Mouse (Mus musculus) stomach, embryonic 16.5 days (tissue): ENCODE results near the gene Rpl26. TPM values are rescaled to one million over a fixed set of nuclear protein-coding genes. Genes with fewer than 3 reads are reported as not detected.
"Not testable (repeated sequence)": the region's sequence is repeated elsewhere in the genome, so short reads cannot be mapped to it uniquely, and the experiment has no call there.

Experiments
- ATAC-seq: fragments of 200-750 bp; cut with Nextera tagmentation; 2 replicates; pipeline ENCODE4 v1.8.0; 2017; ENCODE audit warnings: moderate number of reproducible peaks, moderate TSS enrichment; ENCODE audit not compliant: insufficient read depth, low FRiP score
- H3K27ac ChIP-seq: fragments of 300-500 bp; sonication (generic); 2 replicates; pipeline ENCODE4 v1.5.1; 2014; ENCODE audit warnings: low read length
- H3K27me3 ChIP-seq: fragments of 300-500 bp; sonication (generic); 2 replicates; pipeline ENCODE4 v1.6.1; 2014; ENCODE audit warnings: low read length, control low read depth, mixed read lengths; ENCODE audit not compliant: control insufficient read depth, insufficient read depth
- H3K36me3 ChIP-seq: fragments of 300-500 bp; sonication (generic); 2 replicates; pipeline ENCODE4 v1.6.1; 2014; ENCODE audit warnings: low read length; ENCODE audit not compliant: control insufficient read depth, insufficient read depth
- H3K4me1 ChIP-seq: fragments of 300-500 bp; sonication (generic); 2 replicates; pipeline ENCODE4 v1.6.1; 2014; ENCODE audit warnings: low read length, control low read depth, mixed read lengths; ENCODE audit not compliant: control insufficient read depth, insufficient read depth
- H3K4me2 ChIP-seq: fragments of 300-500 bp; sonication (generic); 2 replicates; pipeline ENCODE4 v1.6.1; 2014; ENCODE audit warnings: low read depth, low read length, mixed read lengths
- H3K4me3 ChIP-seq: fragments of 300-500 bp; sonication (generic); replicated peaks from 2 replicates; pipeline ENCODE4 v1.5.1; 2014; ENCODE audit warnings: mild to moderate bottlenecking, low read length
- H3K9ac ChIP-seq: fragments of 300-500 bp; sonication (generic); 2 replicates; pipeline ENCODE4 v1.6.1; 2014; ENCODE audit warnings: low read length
- H3K9me3 ChIP-seq: fragments of 300-500 bp; sonication (generic); replicated peaks from 2 replicates; pipeline ENCODE4 v1.6.1; 2016; ENCODE audit warnings: low read length, control low read depth; ENCODE audit not compliant: control insufficient read depth
- WGBS: fragments of 180-500 bp; shearing (Covaris S2); extraction: QIAGEN DNeasy Blood & Tissue Kit; methylation state at CpG from one replicate; pipeline ENCODE4 v1.1.7; 2014; 5-methylcytosine and 5-hydroxymethylcytosine counted together
- polyA plus RNA-seq: library from polyadenylated mRNA; unstranded; fragments of >200 nt; fragmentation: Nextera tagmentation; extraction: Ambion mirVana; gene quantifications from 2 replicates; pipeline ENCODE4 v1.2.1, GENCODE M21; 2015

The Rpl26 gene
- polyA plus RNA-seq, 1 experiment from 2014 or later, result 932 TPM

DNA sequence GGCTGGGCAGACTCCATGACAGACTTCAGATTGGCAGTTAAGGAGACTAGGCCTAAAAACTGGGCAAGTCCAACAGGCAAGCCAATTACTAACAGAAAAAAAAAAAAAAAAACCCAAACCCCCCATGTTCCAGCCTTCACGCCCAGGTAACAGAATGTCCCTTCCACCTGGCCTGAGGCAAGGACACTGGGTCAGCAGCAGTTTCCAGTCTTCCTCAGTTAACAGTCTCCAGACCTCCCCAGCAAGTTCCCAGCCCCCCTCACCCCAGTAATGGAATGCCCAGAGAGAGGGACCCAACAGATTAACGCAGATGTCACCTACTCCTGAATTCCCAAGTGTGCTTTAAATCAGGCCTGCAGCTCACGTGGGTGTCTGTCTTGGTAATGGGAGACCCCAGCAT lies 21.8 kb downstream of the Rpl26 start:
- no peak for ATAC-seq
- Histone ChIP-seq H3K27me3 (no peaks in the 10 kb centered on the region), H3K9ac (no peak overlapping the region), H3K9me3 (no peaks in the 10 kb centered on the region), H3K36me3 (no peaks in the 10 kb centered on the region), H3K4me3 (no peak overlapping the region), H3K4me2 (no peak overlapping the region), H3K4me1 (no peaks in the 10 kb centered on the region), H3K27ac (no peak overlapping the region)
- WGBS, result 63% methylated on average over 3 of the region's 3 CpGs

DNA sequence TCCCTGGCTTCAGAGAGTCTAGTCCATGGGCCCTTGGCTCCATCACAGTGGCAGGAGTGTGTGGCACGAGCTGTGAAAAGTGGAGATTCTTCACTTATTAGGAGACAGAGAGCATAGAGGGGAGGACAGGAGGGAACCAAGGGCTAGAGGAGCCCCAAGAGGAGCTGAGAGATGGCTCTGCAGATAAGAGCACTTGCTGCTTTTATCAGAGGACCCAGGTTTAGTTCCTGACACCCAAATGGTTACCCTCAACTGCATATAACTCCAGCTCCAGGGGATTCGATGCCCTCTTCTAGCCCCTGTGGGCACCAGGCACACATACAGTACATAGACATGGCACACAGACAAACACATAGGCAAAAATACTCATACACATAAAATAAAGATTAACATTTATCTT lies 23.4 kb downstream of the Rpl26 start:
- H3K9ac ChIP-seq, result no peak overlapping the region
- H3K4me3 ChIP-seq, result no peak overlapping the region
- H3K36me3 ChIP-seq, result no peaks in the 10 kb centered on the region
- no peaks in the 10 kb centered on the region; the same call in 1 of the 2 replicates for H3K4me1 ChIP-seq
- no peaks in the 10 kb centered on the region for H3K27me3 ChIP-seq
- H3K9me3 ChIP-seq, result no peaks in the 10 kb centered on the region
- no peak overlapping the region for H3K4me2 ChIP-seq
- no peak overlapping the region for H3K27ac ChIP-seq
- ATAC-seq, result no peak
- WGBS, result 96% methylated on average over 2 of the region's 2 CpGs

DNA sequence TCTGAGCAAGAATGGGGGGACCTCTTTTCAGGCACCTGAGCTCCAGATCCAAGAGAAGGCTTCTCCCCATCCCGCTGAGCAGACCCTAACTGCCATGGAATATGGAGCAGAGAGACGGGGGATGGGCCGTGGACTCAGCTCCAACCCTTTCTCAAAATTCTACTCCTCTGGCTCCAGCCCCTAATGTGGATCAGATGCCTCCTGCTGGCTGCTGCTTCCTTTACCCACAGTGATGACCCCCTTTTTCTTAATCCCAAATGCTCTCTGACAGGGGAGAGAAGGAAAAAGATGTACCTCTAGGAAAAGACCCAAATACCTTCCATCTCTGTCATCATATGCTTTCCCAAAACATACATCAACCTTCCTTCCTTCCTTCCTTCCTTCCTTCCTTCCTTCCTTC lies 25.6 kb downstream of the Rpl26 start, which contains the start of gene Odf4:
Odf4 (minus strand) TSS at position 101 of the 400 bp plus-strand sequence.
- H3K27me3 ChIP-seq, result no peaks in the 10 kb centered on the region

DNA sequence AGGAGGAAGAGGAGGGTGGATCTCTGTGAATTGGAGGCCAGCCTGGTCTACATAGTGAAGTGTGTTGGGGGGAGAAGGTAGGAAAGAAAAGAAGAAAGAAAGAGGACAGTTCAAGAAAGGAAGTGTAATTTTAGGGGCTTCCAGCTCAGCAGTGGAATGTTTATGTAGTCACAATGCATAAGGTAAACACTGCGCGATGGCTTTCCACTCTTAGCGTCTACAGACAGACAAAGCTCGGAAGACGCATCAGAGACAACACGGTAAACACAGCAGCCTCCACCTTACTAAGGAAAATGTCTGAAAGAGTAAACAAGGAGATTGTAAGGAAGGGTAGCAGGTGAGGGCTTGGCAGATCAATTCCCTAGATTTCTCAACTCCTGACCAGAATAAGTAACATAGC lies 28.6 kb downstream of the Rpl26 start:
- no peak overlapping the region for H3K4me2 ChIP-seq
- no peaks in the 10 kb centered on the region for H3K27me3 ChIP-seq
- H3K9ac ChIP-seq, result no peak overlapping the region
- no peaks in the 10 kb centered on the region for H3K9me3 ChIP-seq
- H3K4me1 ChIP-seq, result peaks cover 7% of the 10 kb centered on the region; the same call in 1 of the 2 replicates
- H3K36me3 ChIP-seq, result no peaks in the 10 kb centered on the region
- H3K27ac ChIP-seq, result no peak overlapping the region
- 11% methylated on average over 6 of the region's 6 CpGs for WGBS
- no peak overlapping the region for H3K4me3 ChIP-seq
- ATAC-seq, result no peak

More for the DNA sequence above, 25.6 kb downstream of the Rpl26 start, which contains the start of gene Odf4:
- peaks cover 3% of the 10 kb centered on the region; the same call in 1 of the 2 replicates for H3K4me1 ChIP-seq
- H3K4me3 ChIP-seq, result no peak within 1 kb of the TSS
- no peaks in the 10 kb centered on the region for H3K9me3 ChIP-seq
- no peak within 1 kb of the TSS for H3K9ac ChIP-seq
- no peak for ATAC-seq
- no peak within 1 kb of the TSS for H3K27ac ChIP-seq
- H3K4me2 ChIP-seq, result no peak within 1 kb of the TSS
- 82% methylated on average over 3 of the region's 3 CpGs for WGBS
- no peaks in the 10 kb centered on the region for H3K36me3 ChIP-seq

DNA sequence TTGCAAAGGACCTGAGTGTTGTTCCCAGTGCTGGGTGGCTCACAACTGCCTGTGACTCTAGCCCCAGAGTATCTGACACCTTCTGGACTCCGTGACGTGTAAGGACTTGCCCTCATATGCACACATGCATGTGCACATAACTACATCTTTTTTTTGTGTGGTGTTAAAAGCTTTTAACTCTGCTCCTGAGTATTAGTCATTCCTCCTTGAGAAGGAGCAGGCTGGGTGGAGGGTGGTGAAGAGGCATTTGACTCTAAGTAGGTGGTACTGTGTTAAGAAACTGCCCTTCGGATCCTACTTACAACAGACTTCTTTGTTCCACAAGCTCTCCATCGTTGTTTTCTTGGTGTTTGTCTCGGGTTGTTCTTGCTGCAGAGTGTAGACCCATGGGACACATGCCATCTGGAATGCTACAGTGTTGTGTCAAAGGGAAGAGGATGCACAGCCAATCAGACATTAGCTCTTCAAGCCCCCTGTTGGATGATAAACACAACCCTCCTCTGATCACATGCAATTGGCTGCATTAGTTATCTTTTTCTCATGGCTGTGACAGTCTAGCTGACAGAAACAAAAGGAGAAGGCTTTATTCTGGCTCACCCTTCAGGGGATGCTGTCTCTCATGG lies 32.6 kb downstream of the Rpl26 start:
- H3K27me3 ChIP-seq, result no peaks in the 10 kb centered on the region
- H3K4me2 ChIP-seq, result no peak overlapping the region
- 60% methylated on average over 5 of the region's 5 CpGs for WGBS
- H3K4me1 ChIP-seq, result peaks cover 7% of the 10 kb centered on the region; the same call in 1 of the 2 replicates
- no peak overlapping the region for H3K27ac ChIP-seq
- no peak overlapping the region for H3K4me3 ChIP-seq
- no peaks in the 10 kb centered on the region for H3K36me3 ChIP-seq
- no peaks in the 10 kb centered on the region for H3K9me3 ChIP-seq
- no peak overlapping the region for H3K9ac ChIP-seq
- ATAC-seq, result no peak

DNA sequence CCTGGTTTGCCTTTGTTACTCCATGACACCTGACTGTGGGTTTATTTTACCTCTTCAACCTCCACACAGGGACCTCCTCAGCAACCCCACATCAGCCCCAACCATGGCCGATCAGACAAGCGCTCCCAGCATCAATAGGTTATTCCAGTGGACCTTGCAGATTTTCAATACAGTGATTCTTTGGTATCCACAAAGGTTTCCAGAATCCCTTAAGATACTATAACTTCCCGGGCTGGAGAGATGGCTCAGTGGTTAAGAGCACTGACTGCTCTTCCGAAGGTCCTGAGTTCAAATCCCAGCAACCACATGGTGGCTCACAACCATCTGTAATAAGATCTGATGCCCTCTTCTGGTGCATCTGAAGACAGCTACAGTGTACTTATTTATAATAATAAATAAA lies 35.6 kb downstream of the Rpl26 start:
- not testable (repeated sequence) for H3K4me2 ChIP-seq, H3K4me3 ChIP-seq, H3K36me3 ChIP-seq, ATAC-seq, H3K27me3 ChIP-seq, H3K9ac ChIP-seq, H3K4me1 ChIP-seq, H3K27ac ChIP-seq, H3K9me3 ChIP-seq
- 90% methylated on average over 4 of the region's 4 CpGs for WGBS

DNA sequence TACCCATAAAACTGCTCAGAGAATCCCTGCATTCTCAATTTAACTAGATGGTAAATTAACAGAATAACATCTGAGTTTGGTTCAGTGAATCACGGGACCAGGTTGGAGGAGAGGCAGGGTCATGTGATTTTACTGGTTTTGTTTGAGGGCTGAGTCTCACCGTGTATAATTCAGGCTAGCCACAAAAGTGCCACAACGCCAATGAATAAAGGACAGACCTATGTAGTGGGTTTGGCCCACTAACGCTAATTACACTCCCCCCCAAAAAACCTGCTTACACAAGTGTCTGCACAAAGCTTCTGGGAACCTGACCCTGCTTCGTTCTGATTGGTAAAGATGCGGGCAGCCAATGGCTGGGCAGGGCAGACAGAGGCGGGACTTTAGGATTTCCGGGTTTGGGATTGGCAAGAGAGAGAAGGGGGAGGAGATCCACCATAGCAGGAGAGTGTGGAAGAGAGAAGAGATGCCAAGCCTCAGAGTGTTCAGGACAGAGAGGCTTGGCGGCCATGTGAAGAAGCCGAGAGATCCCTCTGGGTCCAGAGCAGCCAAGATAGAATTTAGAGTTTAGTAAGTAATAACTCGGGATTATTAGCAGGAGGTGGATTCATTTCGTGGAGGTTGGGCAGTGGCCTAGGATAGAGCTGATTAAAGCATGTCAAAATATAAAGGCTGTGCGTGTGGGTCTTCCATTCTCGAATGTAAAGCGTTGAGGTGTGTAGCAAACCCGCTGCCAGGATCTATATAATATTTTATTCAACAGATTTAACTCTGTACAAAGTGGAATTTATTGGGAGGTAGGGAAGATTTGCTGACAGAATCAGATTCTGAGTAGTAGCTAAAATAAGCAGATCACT lies 38.3 kb downstream of the Rpl26 start:
- peaks cover 5% of the 10 kb centered on the region; the same call in 1 of the 2 replicates for H3K4me1 ChIP-seq
- H3K9ac ChIP-seq, result peak overlapping the region; percentile 71
- peak overlapping the region; percentile 67 for H3K4me2 ChIP-seq
- 2% methylated on average over 16 of the region's 16 CpGs for WGBS
- peak overlapping the region; percentile 58 for H3K4me3 ChIP-seq
- H3K27me3 ChIP-seq, result no peaks in the 10 kb centered on the region
- no peaks in the 10 kb centered on the region for H3K9me3 ChIP-seq
- peak; percentile 98 for ATAC-seq
- H3K27ac ChIP-seq, result peak overlapping the region; percentile 71; the same call in 1 of the 2 replicates
- no peaks in the 10 kb centered on the region for H3K36me3 ChIP-seq

DNA sequence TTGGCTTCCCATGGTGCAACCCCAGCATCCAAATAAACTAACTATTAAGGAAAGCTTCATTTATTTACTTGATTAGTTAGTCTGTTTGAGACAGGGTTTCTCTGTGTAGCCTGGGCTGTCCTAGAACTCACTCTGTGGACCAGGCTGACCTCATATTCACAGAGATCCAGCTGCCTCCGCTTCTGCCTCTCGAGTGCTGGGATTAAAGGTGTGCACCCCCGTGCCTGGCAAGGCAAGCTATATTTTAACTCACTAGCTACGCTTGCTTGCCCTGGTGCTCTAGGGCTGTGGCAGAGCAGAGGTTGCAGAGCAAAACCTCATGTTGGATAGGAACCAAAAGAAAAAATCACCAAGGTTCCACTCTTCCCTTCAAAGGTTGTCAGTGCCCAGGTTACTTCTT lies 39.1 kb downstream of the Rpl26 start:
- H3K9ac ChIP-seq, result peak overlapping the region; percentile 71

DNA sequence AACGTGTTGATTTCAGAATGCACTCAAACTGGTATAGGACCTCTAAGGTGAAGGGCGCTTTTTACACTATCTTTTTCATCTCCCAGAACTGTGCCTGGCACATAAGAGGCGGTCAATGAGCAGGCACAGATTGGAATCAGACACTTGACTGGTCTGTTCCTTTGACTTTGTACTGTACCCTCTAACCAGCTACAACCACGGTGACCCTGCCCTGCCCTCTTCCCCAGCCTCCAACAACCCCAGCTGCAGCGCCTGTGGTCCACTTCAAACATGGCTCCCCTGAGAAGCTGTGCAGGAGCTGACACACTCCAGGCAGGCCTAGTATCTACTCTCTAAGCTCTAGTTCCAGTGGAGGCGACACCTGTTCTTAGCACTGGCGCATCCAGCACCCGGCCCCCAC lies 41.3 kb downstream of the Rpl26 start:
- H3K27me3 ChIP-seq, result no peaks in the 10 kb centered on the region
- no peaks in the 10 kb centered on the region for H3K36me3 ChIP-seq
- H3K27ac ChIP-seq, result no peak overlapping the region
- WGBS, result 85% methylated on average over 8 of the region's 8 CpGs
- no peak overlapping the region for H3K4me3 ChIP-seq
- H3K4me1 ChIP-seq, result peaks cover 11% of the 10 kb centered on the region
- H3K9me3 ChIP-seq, result no peaks in the 10 kb centered on the region
- no peak for ATAC-seq
- no peak overlapping the region for H3K9ac ChIP-seq
- no peak overlapping the region for H3K4me2 ChIP-seq

More for the DNA sequence above, 39.1 kb downstream of the Rpl26 start:
- WGBS, result 47% methylated on average over 4 of the region's 4 CpGs
- Histone ChIP-seq H3K27ac (0 out of 2 replicates have a peak overlapping the region, but pooled peaks have one; percentile 14), H3K4me2 (peak overlapping the region; percentile 67), H3K9me3 (no peaks in the 10 kb centered on the region), H3K4me1 (peaks cover 5% of the 10 kb centered on the region; the same call in 1 of the 2 replicates), H3K36me3 (no peaks in the 10 kb centered on the region), H3K4me3 (peak overlapping the region; percentile 58), H3K27me3 (no peaks in the 10 kb centered on the region)
- no peak for ATAC-seq
